Mouse (Mus musculus) spleen, postnatal 4 days (tissue): Measurements from ENCODE around the gene Tanc1.
"Not testable (repeated sequence)": the region's sequence is repeated elsewhere in the genome, so short reads cannot be mapped to it uniquely, and the experiment has no call there.

Source experiments
- DNase-seq, 2 experiments: peaks; one replicate each; pipeline ENCODE4 v3.0.0; 2022; ENCODE audit warnings: low spot score in 2 of 2

Gene Tanc1

GRCm38 (mm10) chr2:59611831-59612732, at the start of gene Tanc1:
Tanc1 (plus strand) TSS chr2:59612042.
- DNase-seq, result peak; percentile 51 to 80

GRCm38 (mm10) chr2:59562215-59562614, 49.6 kb upstream of the Tanc1 start:
- no peak for DNase-seq

- DNase-seq, result no peak
Observed at GRCm38 (mm10) chr2:59562696-59563095, 49.1 kb upstream of the Tanc1 start.

- not testable (repeated sequence) for DNase-seq
Observed at GRCm38 (mm10) chr2:59564029-59564611, 47.7 kb upstream of the Tanc1 start.

- no peak for DNase-seq
Observed at GRCm38 (mm10) chr2:59564947-59565346, 46.9 kb upstream of the Tanc1 start.

- DNase-seq, result no peak
Observed at GRCm38 (mm10) chr2:59580939-59581338, 30.9 kb upstream of the Tanc1 start.

- DNase-seq, result no peak
Observed at GRCm38 (mm10) chr2:59583961-59584360, 27.9 kb upstream of the Tanc1 start.

- DNase-seq, result no peak
Observed at GRCm38 (mm10) chr2:59587387-59588095, 24.3 kb upstream of the Tanc1 start.

- no peak for DNase-seq
Observed at GRCm38 (mm10) chr2:59588096-59588405, 23.8 kb upstream of the Tanc1 start.

GRCm38 (mm10) chr2:59593341-59593902, 18.4 kb upstream of the Tanc1 start:
- DNase-seq, result no peak

- DNase-seq, result no peak
Observed at GRCm38 (mm10) chr2:59594095-59594494, 17.7 kb upstream of the Tanc1 start.

- DNase-seq, result no peak
Observed at GRCm38 (mm10) chr2:59596545-59596944, 15.3 kb upstream of the Tanc1 start.

- DNase-seq, result no peak
Observed at GRCm38 (mm10) chr2:59598286-59598685, 13.6 kb upstream of the Tanc1 start.

- no peak for DNase-seq
Observed at GRCm38 (mm10) chr2:59598894-59599293, 12.9 kb upstream of the Tanc1 start.

- DNase-seq, result no peak
Observed at GRCm38 (mm10) chr2:59599338-59600111, 12.3 kb upstream of the Tanc1 start.

- no peak for DNase-seq
Observed at GRCm38 (mm10) chr2:59600123-59600840, 11.6 kb upstream of the Tanc1 start.

- no peak for DNase-seq
Observed at GRCm38 (mm10) chr2:59600980-59601379, 10.9 kb upstream of the Tanc1 start.

GRCm38 (mm10) chr2:59601452-59601851, 10.4 kb upstream of the Tanc1 start:
- no peak for DNase-seq

- DNase-seq, result no peak
Observed at GRCm38 (mm10) chr2:59608958-59609357, 2.9 kb upstream of the Tanc1 start.

- no peak for DNase-seq
Observed at GRCm38 (mm10) chr2:59611216-59611810, 529 bp upstream of the Tanc1 start.
